Mouse (Mus musculus) MEL (cell line): ENCODE results near the gene Sema4f.

ENCODE experiments used
- CTCF ChIP-seq, 3 experiments: IDR thresholded peaks in 2 of 3; conservative IDR thresholded peaks in 1 of 3; 2 replicates each; pipeline ENCODE4 v1.5.1; 2011 to 2012; ENCODE audit warnings: low read length in 3 of 3, low read depth in 2 of 3, mild to moderate bottlenecking in 2 of 3, improper control_type of control experiment in 1 of 3, inconsistent platforms in 1 of 3, mixed read lengths in 1 of 3, moderate library complexity in 1 of 3; ENCODE audit not compliant: control insufficient read depth in 1 of 3, insufficient read depth in 1 of 3, poor library complexity in 1 of 3, severe bottlenecking in 1 of 3
- POLR2A ChIP-seq, 2 experiments: IDR thresholded peaks; 2 replicates each; pipeline ENCODE4 v1.6.1; 2011 to 2012; ENCODE audit warnings: low read length in 2 of 2, mild to moderate bottlenecking in 2 of 2, control low read depth in 1 of 2, improper control_type of control experiment in 1 of 2, low read depth in 1 of 2, moderate library complexity in 1 of 2; ENCODE audit not compliant: control insufficient read depth in 1 of 2, insufficient read depth in 1 of 2, poor library complexity in 1 of 2
- POLR2AphosphoS2 ChIP-seq: IDR thresholded peaks from 2 replicates; pipeline ENCODE4 v1.6.1; 2011; ENCODE audit warnings: low read length, improper control_type of control experiment
- POLR2AphosphoS5 ChIP-seq: IDR thresholded peaks from 2 replicates; pipeline ENCODE4 v1.6.1; 2012; ENCODE audit warnings: low read depth, borderline replicate concordance, mild to moderate bottlenecking, inconsistent platforms, low read length, moderate library complexity, mixed read lengths
- UBTF ChIP-seq: IDR thresholded peaks from 2 replicates; pipeline ENCODE4 v1.6.1; 2012; ENCODE audit warnings: low read depth, mild to moderate bottlenecking, inconsistent platforms, low read length, improper control_type of control experiment, moderate library complexity, borderline replicate concordance; ENCODE audit not compliant: insufficient read depth
- USF1 ChIP-seq: IDR thresholded peaks from 2 replicates; pipeline ENCODE4 v1.6.1; 2014; ENCODE audit warnings: low read depth, mild to moderate bottlenecking, inconsistent platforms, low read length, improper control_type of control experiment, moderate library complexity

DNA sequence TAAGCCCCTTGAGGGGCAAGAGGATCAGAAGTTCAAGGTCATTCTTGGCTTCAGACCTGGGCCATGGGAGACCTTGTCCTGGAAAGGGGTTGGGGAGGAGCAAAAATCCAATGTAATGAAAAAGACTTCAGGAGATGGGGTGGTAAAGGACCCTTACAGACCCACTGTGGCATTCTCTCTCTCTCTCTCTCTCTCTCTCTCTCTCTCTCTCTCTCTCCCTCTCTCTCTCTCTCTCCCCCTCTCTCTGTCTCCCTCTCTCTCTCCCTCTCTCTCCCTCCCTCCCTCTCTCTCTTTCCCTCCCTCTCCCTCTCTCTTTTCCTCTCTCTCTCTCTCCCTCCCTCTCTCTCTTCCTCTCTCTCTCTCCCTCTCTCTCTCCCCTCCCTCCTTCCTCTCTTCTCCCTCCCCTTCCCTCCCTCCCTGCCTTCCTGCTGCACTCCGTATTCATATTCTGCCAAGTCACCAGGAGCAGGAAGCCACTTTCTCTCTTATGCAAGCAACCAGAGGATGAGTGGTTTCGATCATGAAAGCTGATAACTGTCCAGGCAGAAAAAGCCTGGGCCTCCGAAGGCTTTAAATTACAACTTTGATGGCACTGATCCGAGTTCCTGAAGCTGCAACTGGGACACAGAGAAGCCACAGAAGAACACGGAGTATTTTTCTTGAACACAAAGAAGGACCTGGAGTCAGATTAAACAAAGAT lies 67.8 kb downstream of the Sema4f start:
- TF ChIP-seq POLR2A (IDR thresholded peaks at IDR 0.05; ENCODE audit: control insufficient read depth in 1 of 2, insufficient read depth in 1 of 2, low read depth in 1 of 2, low read length in 2 of 2, poor library complexity in 1 of 2) (no peak), USF1 (no peak), CTCF (IDR thresholded peaks at IDR 0.05 in 2 of 3, conservative IDR thresholded peaks at IDR 0.05 in 1 of 3; ENCODE audit: control insufficient read depth in 1 of 3, insufficient read depth in 1 of 3, low read depth in 2 of 3, low read length in 3 of 3, poor library complexity in 1 of 3, severe bottlenecking in 1 of 3) (no peak), POLR2AphosphoS2 (no peak), UBTF (no peak), POLR2AphosphoS5 (no peak)
